8 mouse cellular contexts compared by ENCODE assay signal in the genomic region with DNA sequence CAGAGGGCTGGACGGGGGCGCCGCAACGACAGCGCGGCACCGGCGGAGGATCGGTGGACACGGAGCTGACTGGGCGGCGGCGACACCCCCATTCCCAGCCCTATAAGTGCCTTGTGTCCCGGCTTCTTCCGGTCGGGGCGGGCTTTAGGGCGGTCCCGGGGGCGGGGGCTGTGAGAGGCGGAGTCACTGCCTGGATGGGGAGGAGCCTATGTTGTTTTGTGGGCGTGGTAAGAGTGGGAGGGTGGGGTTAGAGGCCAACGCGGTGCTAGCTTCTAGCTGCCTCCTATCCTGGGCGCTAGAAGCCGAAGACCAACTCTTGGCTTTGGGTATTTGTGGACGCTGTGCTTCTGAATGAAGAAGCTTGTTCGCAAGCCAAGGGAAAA. TPM values are rescaled to one million over a fixed set of nuclear protein-coding genes. Genes with fewer than 3 reads are reported as not detected.
DNase-seq lines count a peak whose midpoint lies in the region; ATAC-seq lines count a peak whose summit lies in the region.

A gene (minus strand): TSS at position 120 of the 383 bp plus-strand sequence.

- no peaks in the 10 kb centered on the region for H3K9me3 ChIP-seq in forebrain, embryonic 10.5 days
- H3K9me3 ChIP-seq in heart, embryonic 14.5 days (ENCODE audit: control insufficient read depth, low read length) = no peaks in the 10 kb centered on the region
- no peaks in the 10 kb centered on the region for H3K9me3 ChIP-seq in liver, embryonic 12.5 days (replicated peaks)

- H3K4me1 ChIP-seq in forebrain, embryonic 10.5 days = peaks cover 28% of the 10 kb centered on the region
- peaks cover 7 to 9% of the 10 kb centered on the region in 2 experiments; a peak in 2 of 4 replicates for H3K4me1 ChIP-seq in heart, embryonic 14.5 days (ENCODE audit: control insufficient read depth in 2 of 2, insufficient read depth in 2 of 2, low read length in 2 of 2)
- H3K4me1 ChIP-seq in liver, embryonic 12.5 days = peaks cover 39% of the 10 kb centered on the region

- H3K36me3 ChIP-seq in forebrain, embryonic 10.5 days (replicated peaks) = no peaks in the 10 kb centered on the region
- no peaks in the 10 kb centered on the region for H3K36me3 ChIP-seq in heart, embryonic 14.5 days (ENCODE audit: control insufficient read depth, insufficient read depth, low read length)
- no peaks in the 10 kb centered on the region for H3K36me3 ChIP-seq in liver, embryonic 12.5 days
- no peaks in the 10 kb centered on the region for H3K36me3 ChIP-seq in splenic B cell, adult 2 months (ENCODE audit: control insufficient read depth, insufficient read depth, low read length, poor library complexity, severe bottlenecking)

- peak within 1 kb of the TSS; percentile 96 for H3K4me3 ChIP-seq in forebrain, embryonic 10.5 days
- peak within 1 kb of the TSS; percentile 77 to 81 for H3K4me3 ChIP-seq in heart, embryonic 14.5 days (ENCODE audit: control insufficient read depth in 1 of 2, insufficient read depth in 1 of 2, low read depth in 1 of 2, low read length in 2 of 2)
- peak within 1 kb of the TSS; percentile 99 for H3K4me3 ChIP-seq in liver, embryonic 12.5 days

- ATAC-seq in heart, embryonic 14.5 days (ENCODE audit: insufficient number of reproducible peaks, insufficient read depth, low FRiP score, low read depth) = peak; percentile 96
- ATAC-seq in liver, embryonic 12.5 days = peak; percentile 97

- H3K9ac ChIP-seq in heart, embryonic 14.5 days (ENCODE audit: low read length) = peak within 1 kb of the TSS; percentile 82
- peak within 1 kb of the TSS; percentile 98 for H3K9ac ChIP-seq in liver, embryonic 12.5 days

- H3K4me2 ChIP-seq in heart, embryonic 14.5 days (ENCODE audit: low read length) = peak within 1 kb of the TSS; percentile 67
- H3K4me2 ChIP-seq in liver, embryonic 12.5 days = peak within 1 kb of the TSS; percentile 89

- peak within 1 kb of the TSS; percentile 88 for H3K27ac ChIP-seq in forebrain, embryonic 10.5 days
- peak within 1 kb of the TSS; percentile 58 to 79 for H3K27ac ChIP-seq in heart, embryonic 14.5 days (replicated peaks in 1 of 2; ENCODE audit: control insufficient read depth in 1 of 2, insufficient read depth in 1 of 2, low read depth in 2 of 2, low read length in 2 of 2)
- peak within 1 kb of the TSS; percentile 95 for H3K27ac ChIP-seq in liver, embryonic 12.5 days

- DNase-seq in CD8-positive naive resting alpha-beta T cell, adult 2 months (ENCODE audit: low read depth in 2 of 2, low spot score in 2 of 2) = peak; percentile 96 to 99
- DNase-seq in c-Kit-positive CD71-negative TER-119-negative erythroid progenitor cells, embryonic 14.5 days (ENCODE audit: low read depth) = peak; percentile 84
- DNase-seq in forebrain, embryonic 10.5 days (ENCODE audit: extremely low spot score, low spot score) = peak; percentile 97
- DNase-seq in kidney, postnatal 14 days = peak; percentile 96
- DNase-seq in naive thymus-derived CD4-positive, alpha-beta T cell, adult 2 months (ENCODE audit: low read depth) = peak; percentile 96
- DNase-seq in splenic B cell, adult 2 months (ENCODE audit: low read depth, low spot score) = peak; percentile 95

- no peaks in the 10 kb centered on the region for H3K27me3 ChIP-seq in forebrain, embryonic 10.5 days (ENCODE audit: poor library complexity, severe bottlenecking)
- no peaks in the 10 kb centered on the region for H3K27me3 ChIP-seq in heart, embryonic 14.5 days (ENCODE audit: control insufficient read depth, insufficient read depth, low read length)
- no peaks in the 10 kb centered on the region for H3K27me3 ChIP-seq in liver, embryonic 12.5 days (replicated peaks)
- H3K27me3 ChIP-seq in splenic B cell, adult 2 months (ENCODE audit: control insufficient read depth, insufficient read depth, low read length, poor library complexity, severe bottlenecking) = no peaks in the 10 kb centered on the region

- under 1% methylated on average over 28 of the region's 28 CpGs for WGBS in forebrain, embryonic 10.5 days
- 3% methylated on average over 20 of the region's 28 CpGs for WGBS in heart, embryonic 14.5 days
- WGBS in liver, embryonic 12.5 days (ENCODE audit: insufficient replicate concordance) = under 1% methylated on average over 28 of the region's 28 CpGs

RNA-seq across cellular contexts. Expression of the gene that starts here (rescaled TPM):
- 4.6 and 5.3 TPM in 2 replicates for polyA plus RNA-seq in forebrain, embryonic 10.5 days (2016; fragmentation: Nextera tagmentation; extraction: Ambion mirVana)
- polyA plus RNA-seq in heart, embryonic 14.5 days (2014; fragmentation: Nextera tagmentation; extraction: Ambion mirVana) = 4.8 and 6.8 TPM in 2 replicates
- 6.7 and 6.8 TPM in 2 replicates for polyA plus RNA-seq in liver, embryonic 12.5 days (2016; fragmentation: Nextera tagmentation; extraction: Ambion mirVana)

Comparison
In these comparisons a context has a peak if more than half of its experiments do, and no peak if none do; other contexts are left out.
1. Peak in every context shown above with its lines: DNase-seq, ATAC-seq, H3K4me3 ChIP-seq and H3K27ac ChIP-seq.